Mouse (Mus musculus) CH12.LX (cell line): ENCODE data around the gene Arrb1. TPM values are rescaled to one million over a fixed set of nuclear protein-coding genes. Genes with fewer than 3 reads are reported as not detected.

Experiments
- DNase-seq: peaks from one replicate; pipeline ENCODE4 v3.0.0-alpha.2; 2013; ENCODE audit errors: extremely low read depth
- H3K27ac ChIP-seq: 2 replicates; pipeline ENCODE4 v1.5.1; 2012; ENCODE audit warnings: low read depth, mild to moderate bottlenecking, control low read depth, moderate library complexity; ENCODE audit not compliant: insufficient read depth
- H3K27me3 ChIP-seq: replicated peaks from 2 replicates; pipeline ENCODE3; 2012; ENCODE audit warnings: inconsistent platforms
- H3K36me3 ChIP-seq, 2 experiments: replicated peaks in 1 of 2; 2 replicates each; pipeline versions ENCODE3 to v1.6.1; 2012; ENCODE audit warnings: inconsistent platforms in 1 of 2, low read length in 1 of 2, mild to moderate bottlenecking in 1 of 2, mixed read lengths in 1 of 2, moderate library complexity in 1 of 2; ENCODE audit not compliant: control insufficient read depth in 1 of 2, insufficient read depth in 1 of 2
- H3K4me1 ChIP-seq, 2 experiments: 2 replicates each; pipeline ENCODE4 v1.6.1; 2012; ENCODE audit warnings: inconsistent platforms in 1 of 2, moderate library complexity in 1 of 2; ENCODE audit not compliant: insufficient read depth in 2 of 2, control insufficient read depth in 1 of 2
- H3K4me2 ChIP-seq: 2 replicates; pipeline ENCODE4 v1.6.1; 2012; ENCODE audit warnings: low read depth, mild to moderate bottlenecking, control low read depth; ENCODE audit not compliant: poor library complexity, insufficient read depth, severe bottlenecking
- H3K4me3 ChIP-seq, 3 experiments: fragments of 150-350 bp in 1 of 3; sonication (generic) in 1 of 3; replicated peaks in 1 of 3; 2 replicates each; pipeline versions ENCODE3 to v1.5.1; 2011 to 2012; ENCODE audit warnings: low read depth in 2 of 3, low read length in 2 of 3, mild to moderate bottlenecking in 2 of 3, moderate library complexity in 2 of 3, control low read depth in 1 of 3, improper control_type of control experiment in 1 of 3, inconsistent platforms in 1 of 3, mixed read lengths in 1 of 3; ENCODE audit not compliant: poor library complexity in 1 of 3
- H3K79me2 ChIP-seq: replicated peaks from 2 replicates; pipeline ENCODE4 v1.6.1; 2012; ENCODE audit warnings: mild to moderate bottlenecking, moderate library complexity; ENCODE audit not compliant: control insufficient read depth, poor library complexity, insufficient read depth, severe bottlenecking; ENCODE audit errors: extremely low read depth
- H3K9ac ChIP-seq: 2 replicates; pipeline ENCODE4 v1.6.1; 2012; ENCODE audit warnings: low read depth, mild to moderate bottlenecking, control low read depth, moderate library complexity; ENCODE audit not compliant: insufficient read depth
- H3K9me3 ChIP-seq: replicated peaks from 2 replicates; pipeline ENCODE3; 2012; ENCODE audit warnings: low read length, inconsistent platforms, mixed read lengths
- CTCF ChIP-seq, 2 experiments: IDR thresholded peaks in 1 of 2; conservative IDR thresholded peaks in 1 of 2; 2 replicates each; pipeline ENCODE4 v1.5.1; 2011 to 2012; ENCODE audit warnings: low read depth in 2 of 2, low read length in 2 of 2, improper control_type of control experiment in 1 of 2, inconsistent platforms in 1 of 2, mild to moderate bottlenecking in 1 of 2, moderate library complexity in 1 of 2
- MAZ ChIP-seq: IDR thresholded peaks from 2 replicates; pipeline ENCODE4 v1.6.1; 2012; ENCODE audit warnings: low read depth, mild to moderate bottlenecking, inconsistent platforms, low read length, improper control_type of control experiment, moderate library complexity
- MEF2A ChIP-seq: IDR thresholded peaks from 2 replicates; pipeline ENCODE4 v1.6.1; 2014; ENCODE audit warnings: low read depth, mild to moderate bottlenecking, inconsistent platforms, low read length, improper control_type of control experiment, borderline replicate concordance
- MXI1 ChIP-seq: IDR thresholded peaks from 2 replicates; pipeline ENCODE4 v1.6.1; 2011; ENCODE audit warnings: mild to moderate bottlenecking, low read depth, low read length, improper control_type of control experiment
- NELFE ChIP-seq: IDR thresholded peaks from 2 replicates; pipeline ENCODE4 v1.6.1; 2011; ENCODE audit warnings: low read depth, low read length, improper control_type of control experiment
- NRF1 ChIP-seq: IDR thresholded peaks from 2 replicates; pipeline ENCODE4 v1.6.1; 2014; ENCODE audit warnings: low read depth, mild to moderate bottlenecking, inconsistent platforms, low read length, improper control_type of control experiment, moderate library complexity
- POLR2A ChIP-seq: IDR thresholded peaks from 2 replicates; pipeline ENCODE4 v1.6.1; 2011; ENCODE audit warnings: low read depth, mild to moderate bottlenecking, improper control_type of control experiment, low read length
- POLR2AphosphoS2 ChIP-seq: IDR thresholded peaks from 2 replicates; pipeline ENCODE4 v1.6.1; 2011; ENCODE audit warnings: low read depth, low read length, improper control_type of control experiment
- RAD21 ChIP-seq: IDR thresholded peaks from 2 replicates; pipeline ENCODE4 v1.6.1; 2011; ENCODE audit warnings: low read depth, mild to moderate bottlenecking, low read length, improper control_type of control experiment, moderate library complexity
- SMC3 ChIP-seq: IDR thresholded peaks from 2 replicates; pipeline ENCODE4 v1.6.1; 2011; ENCODE audit warnings: low read depth, low read length, improper control_type of control experiment
- TCF12 ChIP-seq: IDR thresholded peaks from 2 replicates; pipeline ENCODE4 v1.6.1; 2014; ENCODE audit warnings: low read depth, mild to moderate bottlenecking, inconsistent platforms, low read length, improper control_type of control experiment
- USF1 ChIP-seq: IDR thresholded peaks from 2 replicates; pipeline ENCODE4 v1.6.1; 2014; ENCODE audit warnings: low read depth, mild to moderate bottlenecking, inconsistent platforms, low read length, improper control_type of control experiment
- ZKSCAN1 ChIP-seq: IDR thresholded peaks from 2 replicates; pipeline ENCODE4 v1.6.1; 2012; ENCODE audit warnings: low read depth, inconsistent platforms, low read length, improper control_type of control experiment, borderline replicate concordance
- dilution Hi-C: fragments of 300-500 bp; cut with MboI; formaldehyde crosslinking; loops from 2 replicates; pipeline ENCODE4 v1.14.3; 2020; ENCODE audit warnings: low sequenced_read_pairs; ENCODE audit not compliant: extremely low pct_unique_long_range_greater_than_20kb, extremely low pct_ligation_motif_present
- in situ Hi-C: fragments of 300-500 bp; cut with MboI; formaldehyde crosslinking; loops from 3 replicates; pipeline ENCODE4 v1.14.3; 2019; ENCODE audit warnings: low sequenced_read_pairs, low pct_ligation_motif_present, low pct_unique_long_range_greater_than_20kb, mixed read lengths
- polyA plus RNA-seq: library from polyadenylated mRNA; unstranded; fragments of >175 nt; gene quantifications from 2 replicates; pipeline ENCODE4 v1.2.1, GENCODE M21; 2012; ENCODE audit warnings: low read depth; ENCODE audit not compliant: insufficient read length
- total RNA-seq, 2 experiments: library from RNA; depleted of rRNA; stranded (reverse); fragments of 300-350 nt in 1 of 2; fragments of >200 nt in 1 of 2; gene quantifications; 2 replicates each; pipeline ENCODE4 v1.2.3; 2012 to 2014

Arrb1 gene
- total and polyA plus RNA-seq, 3 experiments, result 3.3 to 5.2 (median 4.2) TPM

DNA sequence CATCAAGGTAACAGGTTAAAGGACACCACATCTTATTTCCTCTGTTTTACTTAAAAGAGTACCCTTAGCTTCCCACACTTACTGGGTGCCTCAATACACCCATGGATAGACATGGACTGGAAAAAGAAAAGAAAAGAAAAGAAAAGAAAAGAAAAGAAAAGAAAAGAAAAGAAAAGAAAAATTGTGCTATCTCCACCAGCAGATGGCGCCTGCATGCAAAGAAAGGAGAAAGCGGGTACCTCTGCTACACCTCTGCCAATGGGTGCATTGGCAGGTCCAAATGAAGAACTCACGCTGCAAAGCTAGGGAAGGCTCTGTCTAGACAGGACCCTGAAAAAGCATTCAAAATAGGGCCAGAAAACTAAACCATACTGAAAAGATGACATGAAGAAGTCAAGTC lies 83.6 kb downstream of the Arrb1 start:
- no peak overlapping the region for H3K4me2 ChIP-seq
- H3K27me3 ChIP-seq, result peaks cover 12% of the 10 kb centered on the region
- no peaks in the 10 kb centered on the region for H3K4me1 ChIP-seq
- no peak overlapping the region for H3K9ac ChIP-seq
- H3K9me3 ChIP-seq, result peaks cover 2% of the 10 kb centered on the region
- H3K36me3 ChIP-seq, result no peaks in the 10 kb centered on the region
- dilution Hi-C loops, result no loop called here
- H3K4me3 ChIP-seq, result no peak overlapping the region
- TF ChIP-seq USF1 (no peak), MAZ (no peak), POLR2A (no peak), CTCF (conservative IDR thresholded peaks at IDR 0.05 in 1 of 2, IDR thresholded peaks at IDR 0.05 in 1 of 2; ENCODE audit: low read depth in 2 of 2, low read length in 2 of 2) (peak; percentile 36 to 75; a peak in 3 of 4 replicates), POLR2AphosphoS2 (no peak), SMC3 (peak; percentile 75), TCF12 (no peak), RAD21 (peak; percentile 74)
- H3K27ac ChIP-seq, result no peak overlapping the region
- H3K79me2 ChIP-seq, result no peaks in the 10 kb centered on the region
- in situ Hi-C loops, result loop anchor here (5.0 kb wide), 2 partner anchors 178 to 258 kb away; no protein-coding TSS in a partner anchor
- peak; percentile 37 for DNase-seq

DNA sequence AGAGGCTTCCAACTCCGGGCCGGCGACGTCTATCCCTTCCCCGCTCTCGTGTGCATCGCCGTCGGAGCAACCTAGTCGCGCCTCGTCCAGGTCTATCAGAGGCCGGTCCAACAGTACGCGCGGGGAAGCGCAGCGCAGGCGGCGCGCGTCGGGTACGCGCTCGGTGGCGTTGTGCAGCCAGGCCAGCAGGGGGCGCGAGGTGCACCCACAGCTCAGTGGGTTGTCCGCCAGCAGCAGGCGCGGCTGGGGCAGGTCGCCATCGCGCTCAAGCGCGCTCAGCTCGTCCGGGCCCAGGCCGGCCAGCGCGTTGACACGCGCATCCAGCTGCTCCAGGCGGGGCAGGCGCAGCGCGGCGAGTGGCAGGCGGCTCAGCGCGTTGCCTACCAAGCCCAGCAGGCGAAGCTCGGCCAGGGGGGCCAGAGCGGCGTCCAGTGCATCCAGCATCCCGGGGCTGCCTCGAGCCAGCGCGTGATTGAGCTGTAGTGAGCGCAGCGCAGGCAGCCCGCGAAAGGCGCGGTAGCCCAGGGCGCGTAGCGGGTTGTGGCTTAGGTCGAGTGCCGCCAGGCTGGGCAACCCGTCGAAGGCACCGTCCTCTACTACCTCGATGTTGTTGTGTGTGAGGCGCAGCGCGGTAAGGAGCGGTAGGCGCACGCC lies 90.6 kb downstream of the Arrb1 start:
- no peaks in the 10 kb centered on the region for H3K36me3 ChIP-seq
- H3K27ac ChIP-seq, result no peak overlapping the region
- dilution Hi-C loops (no loop called here), in situ Hi-C loops (loop anchor here (10.0 kb wide), 1 partner anchor 79 kb away; no protein-coding TSS in a partner anchor)
- DNase-seq, result peak; percentile 12
- peak overlapping the region in 2 of 3 experiments; percentile 24 to 44 for H3K4me3 ChIP-seq
- H3K9ac ChIP-seq, result no peak overlapping the region
- H3K79me2 ChIP-seq, result no peaks in the 10 kb centered on the region
- peak overlapping the region; percentile 68; the same call in 1 of the 2 replicates for H3K4me2 ChIP-seq
- TF ChIP-seq MEF2A, result no peak
- TF ChIP-seq MAZ, result no peak
- TF ChIP-seq RAD21, result peak; percentile 17
- no peak for TF ChIP-seq NELFE
- TF ChIP-seq TCF12, result no peak
- peak; percentile 60 for TF ChIP-seq SMC3
- TF ChIP-seq CTCF (conservative IDR thresholded peaks at IDR 0.05 in 1 of 2, IDR thresholded peaks at IDR 0.05 in 1 of 2; ENCODE audit: low read depth in 2 of 2, low read length in 2 of 2), result peak in 1 of 2 experiments; percentile 75; a peak in 2 of 4 replicates
- TF ChIP-seq NRF1, result 0 out of 2 replicates have a peak, but pooled peaks have one; percentile 20
- no peak for TF ChIP-seq POLR2AphosphoS2
- no peak for TF ChIP-seq ZKSCAN1
- no peak for TF ChIP-seq MXI1
- peaks cover 4 to 7% of the 10 kb centered on the region in 2 experiments for H3K4me1 ChIP-seq
- peaks cover 57% of the 10 kb centered on the region for H3K27me3 ChIP-seq
- peaks cover 15% of the 10 kb centered on the region for H3K9me3 ChIP-seq
